Mouse (Mus musculus): ENCODE results near the gene H2-Ob. TPM values are rescaled to one million over a fixed set of nuclear protein-coding genes. Genes with fewer than 3 reads are reported as not detected.
A peak's percentile ranks its signal among the peaks of the same experiment; 100 is the strongest.

H2-Ob gene
- polyA plus RNA-seq, 1 experiment from 2014 or later, result 0.30 TPM

DNA sequence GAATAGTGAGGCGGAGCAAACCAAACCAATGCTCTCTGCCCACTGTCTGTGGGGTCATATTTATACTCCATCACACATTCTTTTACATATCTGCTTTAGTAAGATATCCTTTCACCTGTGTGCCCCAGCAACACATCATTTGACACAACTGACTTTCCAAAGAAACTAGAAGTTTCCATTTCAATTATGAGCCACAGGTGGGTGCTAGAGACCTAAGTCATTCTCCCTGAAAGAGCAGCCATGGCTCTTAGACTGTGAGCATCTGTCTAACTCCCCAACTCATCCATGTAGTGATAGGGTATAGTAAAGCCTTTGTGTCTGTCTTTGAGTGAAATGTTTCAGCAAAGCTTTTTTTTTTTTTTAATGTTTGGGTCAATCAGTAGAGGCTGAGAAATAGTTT is 33.4 kb downstream of the H2-Ob start:
- TF ChIP-seq CTCF (IDR thresholded peaks at IDR 0.05; ENCODE audit: low read depth), result peak; percentile 69
- no peaks in the 10 kb centered on the region for H3K4me1 ChIP-seq (replicated peaks; ENCODE audit: control insufficient read depth, insufficient read depth, low read length)
- H3K36me3 ChIP-seq (ENCODE audit: control insufficient read depth, insufficient read depth), result no peaks in the 10 kb centered on the region
- WGBS, result 95% methylated on average over 1 of the region's 1 CpGs
- peaks cover 3% of the 10 kb centered on the region; the same call in 1 of the 2 replicates for H3K9me3 ChIP-seq (ENCODE audit: control insufficient read depth)
- no peak for ATAC-seq
- no peak overlapping the region for H3K4me2 ChIP-seq (replicated peaks; ENCODE audit: low read depth)
- no peak overlapping the region for H3K9ac ChIP-seq (ENCODE audit: low read depth, low read length)
- H3K27me3 ChIP-seq (replicated peaks; ENCODE audit: control insufficient read depth, insufficient read depth, low read length), result no peaks in the 10 kb centered on the region
- H3K4me3 ChIP-seq (ENCODE audit: low read depth, low read length), result no peak overlapping the region
- H3K27ac ChIP-seq (ENCODE audit: low read depth, low read length), result no peak overlapping the region

- ATAC-seq, result no peak
- H3K9me3 ChIP-seq (ENCODE audit: control insufficient read depth), result peaks cover 4% of the 10 kb centered on the region; the same call in 1 of the 2 replicates
- no peak overlapping the region for H3K27ac ChIP-seq (ENCODE audit: low read depth, low read length)
- H3K4me3 ChIP-seq (ENCODE audit: low read depth, low read length), result no peak overlapping the region
- H3K9ac ChIP-seq (ENCODE audit: low read depth, low read length), result no peak overlapping the region
- no peaks in the 10 kb centered on the region; the same call in 1 of the 2 replicates for H3K27me3 ChIP-seq (replicated peaks; ENCODE audit: control insufficient read depth, insufficient read depth, low read length)
- no peaks in the 10 kb centered on the region for H3K4me1 ChIP-seq (replicated peaks; ENCODE audit: control insufficient read depth, insufficient read depth, low read length)
- 88% methylated on average over 1 of the region's 1 CpGs for WGBS
- no peaks in the 10 kb centered on the region for H3K36me3 ChIP-seq (ENCODE audit: control insufficient read depth, insufficient read depth)
- TF ChIP-seq CTCF (IDR thresholded peaks at IDR 0.05; ENCODE audit: low read depth), result no peak
- H3K4me2 ChIP-seq (replicated peaks; ENCODE audit: low read depth), result no peak overlapping the region
Measured at GRCm38 (mm10) chr17:34280499-34281038, 41.9 kb downstream of the H2-Ob start.

DNA sequence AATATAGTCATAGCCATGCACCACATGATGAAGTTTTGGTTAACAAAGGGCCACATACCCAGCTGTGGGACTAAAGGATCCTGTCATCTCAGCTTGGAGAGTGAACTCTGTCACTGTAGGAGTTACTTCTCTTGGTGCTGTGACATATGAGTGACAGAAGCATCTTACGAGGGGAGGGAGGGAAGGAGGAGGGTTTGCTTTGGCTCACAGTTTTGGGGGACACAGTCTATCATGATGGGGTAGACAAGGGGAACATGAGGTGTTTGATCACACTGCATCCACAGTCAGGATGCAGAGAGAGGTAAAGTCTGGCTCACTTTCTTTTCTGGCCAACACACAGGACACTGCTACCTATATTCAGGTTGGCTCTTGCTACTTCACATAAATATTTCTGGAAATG is 43.1 kb downstream of the H2-Ob start:
- WGBS, result 88% methylated on average over 1 of the region's 1 CpGs
- Histone ChIP-seq H3K27ac (ENCODE audit: low read depth, low read length) (no peak overlapping the region), H3K9me3 (ENCODE audit: control insufficient read depth) (peaks cover 4% of the 10 kb centered on the region; the same call in 1 of the 2 replicates), H3K27me3 (replicated peaks; ENCODE audit: control insufficient read depth, insufficient read depth, low read length) (no peaks in the 10 kb centered on the region; the same call in 1 of the 2 replicates), H3K4me1 (replicated peaks; ENCODE audit: control insufficient read depth, insufficient read depth, low read length) (no peaks in the 10 kb centered on the region), H3K36me3 (ENCODE audit: control insufficient read depth, insufficient read depth) (no peaks in the 10 kb centered on the region), H3K9ac (ENCODE audit: low read depth, low read length) (no peak overlapping the region), H3K4me3 (ENCODE audit: low read depth, low read length) (no peak overlapping the region), H3K4me2 (replicated peaks; ENCODE audit: low read depth) (no peak overlapping the region)
- TF ChIP-seq CTCF (IDR thresholded peaks at IDR 0.05; ENCODE audit: low read depth), result no peak
- no peak for ATAC-seq

DNA sequence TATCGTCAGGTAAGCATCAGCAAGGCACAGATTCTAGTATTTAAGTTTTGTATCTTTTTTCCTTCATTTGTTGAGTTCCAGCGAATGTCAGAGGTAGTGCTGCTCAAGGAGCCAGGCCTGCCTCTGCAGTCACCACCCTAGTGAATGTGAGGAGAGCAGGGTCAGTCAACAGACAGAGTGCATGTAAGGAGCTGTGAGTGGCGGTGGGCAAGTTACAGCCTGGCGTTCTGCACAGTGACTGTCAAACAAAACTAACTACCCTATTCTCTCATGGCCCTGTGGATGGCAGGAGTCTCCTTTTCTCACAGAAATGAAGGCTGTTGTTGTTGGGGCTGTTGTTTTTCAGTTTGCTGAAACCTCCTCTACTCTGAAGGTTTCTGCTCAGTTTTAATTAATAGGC is 46.7 kb downstream of the H2-Ob start:
- Histone ChIP-seq H3K4me1 (replicated peaks; ENCODE audit: control insufficient read depth, insufficient read depth, low read length) (no peaks in the 10 kb centered on the region), H3K9me3 (ENCODE audit: control insufficient read depth) (no peaks in the 10 kb centered on the region), H3K4me3 (ENCODE audit: low read depth, low read length) (no peak overlapping the region), H3K9ac (ENCODE audit: low read depth, low read length) (no peak overlapping the region), H3K4me2 (replicated peaks; ENCODE audit: low read depth) (no peak overlapping the region), H3K27ac (ENCODE audit: low read depth, low read length) (no peak overlapping the region), H3K27me3 (replicated peaks; ENCODE audit: control insufficient read depth, insufficient read depth, low read length) (no peaks in the 10 kb centered on the region; the same call in 1 of the 2 replicates), H3K36me3 (ENCODE audit: control insufficient read depth, insufficient read depth) (no peaks in the 10 kb centered on the region)
- WGBS, result 83% methylated on average over 4 of the region's 4 CpGs
- TF ChIP-seq CTCF (IDR thresholded peaks at IDR 0.05; ENCODE audit: low read depth), result no peak
- ATAC-seq, result no peak

DNA sequence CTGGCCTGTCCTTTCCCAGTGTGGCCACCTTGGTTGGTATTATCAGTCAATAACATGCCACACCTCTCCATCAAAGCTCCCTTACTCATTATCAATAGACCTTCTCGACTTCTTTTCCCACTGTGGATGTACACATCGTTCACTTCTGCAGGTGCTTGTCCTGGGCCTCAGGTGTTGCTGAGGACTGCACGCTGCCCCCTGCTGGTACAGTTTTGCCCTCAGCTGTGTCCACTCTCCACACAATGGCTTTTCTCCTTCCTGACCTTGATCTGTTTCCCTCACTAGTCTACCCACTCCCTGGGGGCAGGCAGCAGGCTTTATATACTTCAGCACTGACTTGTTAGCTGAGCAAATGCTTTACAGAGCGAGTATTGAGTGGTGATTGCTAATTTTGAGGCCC is 47.1 kb downstream of the H2-Ob start:
- peak; percentile 80 for TF ChIP-seq CTCF (IDR thresholded peaks at IDR 0.05; ENCODE audit: low read depth)
- Histone ChIP-seq H3K36me3 (ENCODE audit: control insufficient read depth, insufficient read depth) (no peaks in the 10 kb centered on the region), H3K4me3 (ENCODE audit: low read depth, low read length) (no peak overlapping the region), H3K4me1 (replicated peaks; ENCODE audit: control insufficient read depth, insufficient read depth, low read length) (no peaks in the 10 kb centered on the region), H3K4me2 (replicated peaks; ENCODE audit: low read depth) (no peak overlapping the region), H3K27me3 (replicated peaks; ENCODE audit: control insufficient read depth, insufficient read depth, low read length) (no peaks in the 10 kb centered on the region; the same call in 1 of the 2 replicates), H3K27ac (ENCODE audit: low read depth, low read length) (no peak overlapping the region), H3K9ac (ENCODE audit: low read depth, low read length) (no peak overlapping the region), H3K9me3 (ENCODE audit: control insufficient read depth) (no peaks in the 10 kb centered on the region)
- WGBS, result 24% methylated on average over 4 of the region's 4 CpGs
- no peak for ATAC-seq

GRCm38 (mm10) chr17:34286501-34286900 is 47.8 kb downstream of the H2-Ob start:
- ATAC-seq, result no peak
- Histone ChIP-seq H3K27me3 (replicated peaks; ENCODE audit: control insufficient read depth, insufficient read depth, low read length) (no peaks in the 10 kb centered on the region), H3K4me2 (replicated peaks; ENCODE audit: low read depth) (no peak overlapping the region), H3K9ac (ENCODE audit: low read depth, low read length) (no peak overlapping the region), H3K4me1 (replicated peaks; ENCODE audit: control insufficient read depth, insufficient read depth, low read length) (no peaks in the 10 kb centered on the region), H3K36me3 (ENCODE audit: control insufficient read depth, insufficient read depth) (no peaks in the 10 kb centered on the region), H3K9me3 (ENCODE audit: control insufficient read depth) (no peaks in the 10 kb centered on the region), H3K27ac (ENCODE audit: low read depth, low read length) (no peak overlapping the region), H3K4me3 (ENCODE audit: low read depth, low read length) (no peak overlapping the region)
- TF ChIP-seq CTCF (IDR thresholded peaks at IDR 0.05; ENCODE audit: low read depth), result no peak
- WGBS, result 77% methylated on average over 5 of the region's 5 CpGs

GRCm38 (mm10) chr17:34286999-34287398 is 48.3 kb downstream of the H2-Ob start:
- Histone ChIP-seq H3K9ac (ENCODE audit: low read depth, low read length) (no peak overlapping the region), H3K9me3 (ENCODE audit: control insufficient read depth) (no peaks in the 10 kb centered on the region), H3K36me3 (ENCODE audit: control insufficient read depth, insufficient read depth) (no peaks in the 10 kb centered on the region), H3K27me3 (replicated peaks; ENCODE audit: control insufficient read depth, insufficient read depth, low read length) (no peaks in the 10 kb centered on the region), H3K4me1 (replicated peaks; ENCODE audit: control insufficient read depth, insufficient read depth, low read length) (no peaks in the 10 kb centered on the region), H3K4me3 (ENCODE audit: low read depth, low read length) (no peak overlapping the region), H3K4me2 (replicated peaks; ENCODE audit: low read depth) (no peak overlapping the region), H3K27ac (ENCODE audit: low read depth, low read length) (no peak overlapping the region)
- ATAC-seq, result no peak
- 67% methylated on average over 6 of the region's 6 CpGs for WGBS
- no peak for TF ChIP-seq CTCF (IDR thresholded peaks at IDR 0.05; ENCODE audit: low read depth)
